Mouse (Mus musculus) left cerebral cortex, adult 8-10 months (tissue): ENCODE measurements around the gene Lmo7. TPM values are rescaled to one million over a fixed set of nuclear protein-coding genes. Genes with fewer than 3 reads are reported as not detected.

Experiments used
- DNase-seq, 2 experiments: peaks; one replicate each; pipeline ENCODE4 v3.0.0; 2022; ENCODE audit warnings: low spot score in 2 of 2
- total RNA-seq, 4 experiments: library from RNA; stranded (reverse); gene quantifications; 2 replicates each; pipeline ENCODE4 v1.2.4; 2022

Lmo7 gene
- total RNA-seq, 4 experiments from 2014 or later: 99.5 to 117 (median 105) TPM

- no peak for DNase-seq
Measured at GRCm38 (mm10) chr14:101778426-101778825, 48.7 kb downstream of the Lmo7 start.

- no peak for DNase-seq
Measured at GRCm38 (mm10) chr14:101780016-101780415, 50.3 kb downstream of the Lmo7 start.

- DNase-seq: no peak
Measured at GRCm38 (mm10) chr14:101781219-101781618, 51.5 kb downstream of the Lmo7 start.

GRCm38 (mm10) chr14:101781943-101782510 lies 52.3 kb downstream of the Lmo7 start:
- no peak for DNase-seq

GRCm38 (mm10) chr14:101784315-101784945 lies 54.7 kb downstream of the Lmo7 start:
- DNase-seq: no peak

- no peak for DNase-seq
Measured at GRCm38 (mm10) chr14:101787903-101788302, 58.1 kb downstream of the Lmo7 start.

- no peak for DNase-seq
Measured at GRCm38 (mm10) chr14:101788475-101788874, 58.7 kb downstream of the Lmo7 start.

- DNase-seq: no peak
Measured at GRCm38 (mm10) chr14:101794553-101795177, 64.9 kb downstream of the Lmo7 start.

- no peak for DNase-seq
Measured at GRCm38 (mm10) chr14:101797930-101798500, 68.3 kb downstream of the Lmo7 start.

- DNase-seq: no peak
Measured at GRCm38 (mm10) chr14:101798766-101799165, 69.0 kb downstream of the Lmo7 start.

- no peak for DNase-seq
Measured at GRCm38 (mm10) chr14:101801674-101802073, 71.9 kb downstream of the Lmo7 start.

- no peak for DNase-seq
Measured at GRCm38 (mm10) chr14:101804119-101804518, 74.4 kb downstream of the Lmo7 start.

GRCm38 (mm10) chr14:101804562-101805327 lies 75.0 kb downstream of the Lmo7 start:
- no peak for DNase-seq

- no peak for DNase-seq
Measured at GRCm38 (mm10) chr14:101805328-101805697, 75.6 kb downstream of the Lmo7 start.

GRCm38 (mm10) chr14:101806058-101806457 lies 76.3 kb downstream of the Lmo7 start:
- DNase-seq: no peak

- DNase-seq: no peak
Measured at GRCm38 (mm10) chr14:101806607-101807006, 76.8 kb downstream of the Lmo7 start.

- no peak for DNase-seq
Measured at GRCm38 (mm10) chr14:101816450-101816849, 86.7 kb downstream of the Lmo7 start.

- DNase-seq: no peak
Measured at GRCm38 (mm10) chr14:101822390-101822789, 92.6 kb downstream of the Lmo7 start.

- DNase-seq: no peak
Measured at GRCm38 (mm10) chr14:101822871-101823270, 93.1 kb downstream of the Lmo7 start.

GRCm38 (mm10) chr14:101829676-101830075 lies 99.9 kb downstream of the Lmo7 start:
- DNase-seq: no peak

- no peak for DNase-seq
Measured at GRCm38 (mm10) chr14:101830116-101830515, 100.4 kb downstream of the Lmo7 start.

- DNase-seq: no peak
Measured at GRCm38 (mm10) chr14:101834109-101834508, 104.4 kb downstream of the Lmo7 start.
